In the genomic region with DNA sequence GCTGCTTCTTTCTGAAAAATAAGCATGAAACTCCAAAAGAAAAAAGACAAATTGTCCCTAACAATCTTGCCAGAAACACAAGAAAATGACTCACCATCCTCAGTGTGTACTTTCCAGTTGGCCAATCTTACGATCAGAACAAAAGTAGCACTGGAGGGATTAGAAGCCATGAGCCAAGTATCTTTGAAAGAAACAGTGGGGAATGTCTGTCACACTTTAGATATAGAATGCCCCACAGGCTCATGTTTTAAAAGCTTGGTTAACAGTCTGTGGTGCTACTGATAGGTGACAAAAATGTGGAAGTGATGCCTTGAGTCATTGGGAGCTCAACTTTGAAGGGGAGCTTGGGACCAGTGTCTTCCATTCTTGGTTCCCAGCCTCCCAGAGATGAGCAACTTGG, we compare ENCODE assay signal across 7 mouse cellular contexts.
"Had no signal": no experiment of that assay in that cellular context is flagged by ENCODE, and none has a peak within 500 bp of the region (broad histone marks: within the 10 kb centered on the region; RNA-seq: fewer than 3 reads in every experiment).

No protein-coding gene starts in this region.

- ATAC-seq: lung, postnatal 0 days; midbrain, embryonic 13.5 days had no signal

- DNase-seq: kidney, postnatal 4 days; lung, adult 2 months; lung, postnatal 36 days; right cerebral cortex, postnatal 14 days; thymus, postnatal 4 days had no signal
